Mouse (Mus musculus): ENCODE measurements around the gene Acsl1. TPM values are rescaled to one million over a fixed set of nuclear protein-coding genes. Genes with fewer than 3 reads are reported as not detected.

The Acsl1 gene
- total RNA-seq, 2 experiments from 2014 or later: 47.8 to 50.2 TPM

- DNase-seq (ENCODE audit: low spot score in 2 of 2): no peak
Measured at GRCm38 (mm10) chr8:46503072-46503695, 32.3 kb downstream of the Acsl1 start.

- DNase-seq (ENCODE audit: low spot score in 2 of 2): no peak
Measured at GRCm38 (mm10) chr8:46504196-46504595, 33.4 kb downstream of the Acsl1 start.

- no peak for DNase-seq (ENCODE audit: low spot score in 2 of 2)
Measured at GRCm38 (mm10) chr8:46508488-46509395, 37.9 kb downstream of the Acsl1 start.

GRCm38 (mm10) chr8:46509474-46509873, 38.6 kb downstream of the Acsl1 start:
- no peak for DNase-seq (ENCODE audit: low spot score in 2 of 2)

- DNase-seq (ENCODE audit: low spot score in 2 of 2): no peak
Measured at GRCm38 (mm10) chr8:46511336-46511735, 40.5 kb downstream of the Acsl1 start.

GRCm38 (mm10) chr8:46512538-46512937, 41.7 kb downstream of the Acsl1 start:
- DNase-seq (ENCODE audit: low spot score in 2 of 2): no peak

- DNase-seq (ENCODE audit: low spot score in 2 of 2): no peak
Measured at GRCm38 (mm10) chr8:46514027-46514426, 43.2 kb downstream of the Acsl1 start.

GRCm38 (mm10) chr8:46520667-46521066, 49.8 kb downstream of the Acsl1 start:
- DNase-seq (ENCODE audit: low spot score in 2 of 2): no peak

- no peak for DNase-seq (ENCODE audit: low spot score in 2 of 2)
Measured at GRCm38 (mm10) chr8:46526098-46526497, 55.3 kb downstream of the Acsl1 start.

- DNase-seq (ENCODE audit: low spot score in 2 of 2): no peak
Measured at GRCm38 (mm10) chr8:46526821-46527220, 56.0 kb downstream of the Acsl1 start.

- no peak for DNase-seq (ENCODE audit: low spot score in 2 of 2)
Measured at GRCm38 (mm10) chr8:46529508-46529907, 58.7 kb downstream of the Acsl1 start.

GRCm38 (mm10) chr8:46530541-46530940, 59.7 kb downstream of the Acsl1 start:
- no peak for DNase-seq (ENCODE audit: low spot score in 2 of 2)

- DNase-seq (ENCODE audit: low spot score in 2 of 2): no peak
Measured at GRCm38 (mm10) chr8:46533926-46534325, 63.1 kb downstream of the Acsl1 start.

GRCm38 (mm10) chr8:46539701-46540100, 68.9 kb downstream of the Acsl1 start:
- peak in 1 of 2 experiments; percentile 21 for DNase-seq (ENCODE audit: low spot score in 2 of 2)

GRCm38 (mm10) chr8:46543191-46543590, 72.4 kb downstream of the Acsl1 start:
- DNase-seq (ENCODE audit: low spot score in 2 of 2): no peak

GRCm38 (mm10) chr8:46543662-46544061, 72.8 kb downstream of the Acsl1 start:
- DNase-seq (ENCODE audit: low spot score in 2 of 2): no peak

GRCm38 (mm10) chr8:46545854-46546253, 75.0 kb downstream of the Acsl1 start:
- DNase-seq (ENCODE audit: low spot score in 2 of 2): no peak

- DNase-seq (ENCODE audit: low spot score in 2 of 2): no peak
Measured at GRCm38 (mm10) chr8:46546431-46547176, 75.8 kb downstream of the Acsl1 start.

GRCm38 (mm10) chr8:46547245-46547644, 76.4 kb downstream of the Acsl1 start:
- peak in 1 of 2 experiments; percentile 64 for DNase-seq (ENCODE audit: low spot score in 2 of 2)

- DNase-seq (ENCODE audit: low spot score in 2 of 2): no peak
Measured at GRCm38 (mm10) chr8:46550058-46550457, 79.2 kb downstream of the Acsl1 start.

- no peak for DNase-seq (ENCODE audit: low spot score in 2 of 2)
Measured at GRCm38 (mm10) chr8:46551029-46551428, 80.2 kb downstream of the Acsl1 start.
